Mouse (Mus musculus) embryonic fibroblast, embryonic 13.5 days (primary cell): ENCODE results near the gene 9430007A20Rik. TPM values are rescaled to one million over a fixed set of nuclear protein-coding genes. Genes with fewer than 3 reads are reported as not detected.
"Not testable (repeated sequence)": the region's sequence is repeated elsewhere in the genome, so short reads cannot be mapped to it uniquely, and the experiment has no call there.

Source experiments
- H3K27ac ChIP-seq: 2 replicates; pipeline ENCODE4 v1.5.1; 2012; ENCODE audit warnings: low read length, control low read depth, inconsistent platforms; ENCODE audit not compliant: insufficient read depth
- H3K4me1 ChIP-seq: 2 replicates; pipeline ENCODE4 v1.6.1; 2011; ENCODE audit warnings: low read length; ENCODE audit not compliant: control insufficient read depth, insufficient read depth
- H3K4me3 ChIP-seq: 2 replicates; pipeline ENCODE4 v1.5.1; 2011; ENCODE audit warnings: mild to moderate bottlenecking, control low read depth, low read length; ENCODE audit not compliant: insufficient read depth
- CTCF ChIP-seq: IDR thresholded peaks from 2 replicates; pipeline ENCODE4 v1.5.1; 2011; ENCODE audit warnings: mild to moderate bottlenecking, control low read depth, low read length, moderate library complexity, borderline replicate concordance; ENCODE audit not compliant: insufficient read depth
- POLR2A ChIP-seq: IDR thresholded peaks from 2 replicates; pipeline ENCODE4 v1.6.1; 2011; ENCODE audit warnings: low read depth, mild to moderate bottlenecking, control low read depth, low read length, moderate library complexity
- polyA plus RNA-seq: library from polyadenylated mRNA; stranded (reverse); fragments of >200 nt; gene quantifications from 2 replicates; pipeline ENCODE4 v1.2.4, GENCODE M21; 2011; ENCODE audit warnings: low read depth; ENCODE audit not compliant: missing spikeins, insufficient read length

The 9430007A20Rik gene
- not detected in 2 replicates for polyA plus RNA-seq

DNA sequence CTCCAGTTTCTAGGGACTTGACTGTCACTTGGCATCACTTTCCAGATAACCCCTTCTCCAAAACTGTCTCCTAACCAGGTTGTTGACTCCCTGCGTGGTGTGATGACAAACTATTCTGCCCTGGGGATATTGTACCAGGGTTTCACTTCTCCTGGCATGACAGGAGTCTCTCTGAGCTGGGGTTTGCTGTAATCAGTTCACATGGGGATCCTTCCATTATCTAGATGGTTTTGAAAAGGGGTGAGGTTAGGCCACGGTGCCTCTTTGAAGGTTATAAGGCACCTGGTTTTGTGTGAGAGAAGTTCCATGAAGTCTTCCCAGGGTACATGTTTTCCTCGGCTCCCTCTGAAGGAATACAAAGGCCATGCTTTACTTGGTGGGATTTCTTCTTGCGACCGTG is at the start of gene 9430007A20Rik:
9430007A20Rik (plus strand) TSS at position 301 of the 400 bp plus-strand sequence.
- no peak for TF ChIP-seq POLR2A
- TF ChIP-seq CTCF: no peak

DNA sequence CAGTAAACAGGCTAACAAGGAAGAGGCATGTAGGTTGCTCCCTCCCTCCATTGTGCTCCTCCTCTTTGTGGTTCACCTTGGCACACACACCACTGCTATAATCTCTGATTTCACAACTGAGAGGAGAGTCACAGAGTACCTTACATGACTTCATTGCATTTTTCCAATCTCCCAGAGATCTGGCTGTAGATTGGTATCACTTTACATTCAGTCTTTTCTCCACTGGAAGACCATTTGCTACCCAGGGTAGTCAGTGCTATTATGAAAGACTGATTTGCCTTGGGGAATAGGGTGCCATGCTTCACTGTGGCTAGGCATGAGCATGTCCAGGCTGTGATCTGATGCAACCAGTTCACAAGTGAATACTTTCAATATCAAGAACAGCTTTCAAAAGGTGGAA is 26.3 kb upstream of the 9430007A20Rik start:
- H3K27ac ChIP-seq: no peak overlapping the region

More for the DNA sequence above, at the start of gene 9430007A20Rik:
- Histone ChIP-seq H3K4me1 (no peaks in the 10 kb centered on the region), H3K27ac (no peak within 1 kb of the TSS), H3K4me3 (no peak within 1 kb of the TSS)

DNA sequence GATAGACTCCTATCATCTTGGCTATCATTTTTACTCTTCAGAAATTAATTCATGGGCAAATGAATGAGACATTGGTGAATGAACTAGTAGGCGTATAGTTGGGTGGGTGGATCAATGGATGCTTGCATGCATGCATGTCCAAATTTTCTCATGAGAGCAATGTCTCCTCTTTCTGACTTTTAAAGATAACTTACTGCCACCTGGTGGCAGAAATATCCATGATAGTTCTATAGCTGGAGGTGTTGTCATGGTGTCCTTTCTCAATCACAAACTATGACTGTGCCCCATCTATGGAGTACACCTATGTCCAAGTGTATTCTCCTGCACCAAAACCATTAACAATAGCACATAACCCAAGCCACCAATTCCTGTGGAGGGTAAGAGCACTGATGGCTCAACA is 13.1 kb upstream of the 9430007A20Rik start:
- H3K4me1 ChIP-seq: no peaks in the 10 kb centered on the region
- no peak overlapping the region for H3K4me3 ChIP-seq
- no peak overlapping the region for H3K27ac ChIP-seq
- TF ChIP-seq CTCF (no peak), POLR2A (no peak)

More for the DNA sequence above, 26.3 kb upstream of the 9430007A20Rik start:
- Histone ChIP-seq H3K4me1 (no peaks in the 10 kb centered on the region), H3K4me3 (no peak overlapping the region)
- TF ChIP-seq CTCF (no peak), POLR2A (no peak)

DNA sequence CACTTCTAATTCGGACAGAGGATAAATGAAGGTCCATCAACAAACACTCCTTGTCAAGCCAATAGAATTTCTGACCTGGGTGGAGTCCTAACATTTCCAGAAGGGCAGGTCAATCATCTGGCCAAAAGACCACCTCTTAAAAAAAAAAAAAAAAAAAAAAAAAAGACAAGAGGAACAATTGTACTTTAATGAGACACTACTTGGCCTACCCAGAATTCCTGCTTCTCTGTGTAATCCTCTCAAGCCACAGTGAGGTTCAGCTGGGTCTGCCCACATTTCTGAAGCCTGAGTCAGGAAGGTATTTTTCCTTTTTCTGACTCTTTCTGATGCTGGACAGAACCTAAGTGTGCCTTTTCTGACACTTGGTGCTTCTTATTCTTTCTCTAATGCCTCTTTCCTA is 25.1 kb downstream of the 9430007A20Rik start:
- Histone ChIP-seq H3K4me3 (no peak overlapping the region), H3K4me1 (no peaks in the 10 kb centered on the region), H3K27ac (no peak overlapping the region)
- no peak for TF ChIP-seq CTCF
- no peak for TF ChIP-seq POLR2A

DNA sequence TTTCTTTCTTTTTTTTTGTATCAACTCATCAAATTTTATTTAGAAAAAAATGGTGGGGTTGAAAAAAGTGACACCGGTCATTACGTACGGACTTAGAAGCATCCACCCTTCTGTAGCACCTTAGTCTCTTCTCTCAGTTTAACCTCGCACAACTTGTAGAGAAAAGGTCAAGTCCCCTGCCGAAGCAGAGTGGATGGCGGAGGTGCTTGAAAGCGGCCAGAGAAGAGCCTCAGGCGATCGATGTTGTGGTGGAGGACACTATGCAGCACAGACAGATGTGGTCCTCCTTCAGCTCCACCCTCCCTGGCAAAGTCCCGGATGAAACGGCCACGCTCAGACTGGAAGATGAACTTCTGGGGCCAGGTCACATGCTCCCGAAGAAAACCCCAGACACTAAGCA is 25.7 kb downstream of the 9430007A20Rik start:
- not testable (repeated sequence) for H3K27ac ChIP-seq, H3K4me1 ChIP-seq, H3K4me3 ChIP-seq

DNA sequence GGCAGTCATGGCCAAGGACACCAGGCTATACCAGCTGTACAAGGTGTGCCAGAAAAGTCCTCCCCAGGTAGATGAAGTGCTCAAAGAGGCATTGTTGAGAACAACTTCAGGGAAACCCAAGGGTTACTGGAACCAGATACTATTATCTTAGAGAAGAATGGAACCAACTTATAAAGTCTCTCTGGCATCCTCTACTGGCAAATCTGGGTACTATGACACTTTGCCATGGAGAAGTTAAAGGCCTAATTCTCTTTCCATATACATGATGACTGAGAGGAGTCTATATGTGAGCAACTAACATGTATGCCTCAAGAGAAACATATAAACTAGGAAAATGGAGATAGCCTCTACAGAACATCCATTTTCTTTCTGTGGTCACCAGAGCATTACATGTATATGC is 31.5 kb downstream of the 9430007A20Rik start:
- no peaks in the 10 kb centered on the region for H3K4me1 ChIP-seq
- no peak overlapping the region for H3K27ac ChIP-seq
- H3K4me3 ChIP-seq: no peak overlapping the region
- TF ChIP-seq CTCF: no peak
- no peak for TF ChIP-seq POLR2A

DNA sequence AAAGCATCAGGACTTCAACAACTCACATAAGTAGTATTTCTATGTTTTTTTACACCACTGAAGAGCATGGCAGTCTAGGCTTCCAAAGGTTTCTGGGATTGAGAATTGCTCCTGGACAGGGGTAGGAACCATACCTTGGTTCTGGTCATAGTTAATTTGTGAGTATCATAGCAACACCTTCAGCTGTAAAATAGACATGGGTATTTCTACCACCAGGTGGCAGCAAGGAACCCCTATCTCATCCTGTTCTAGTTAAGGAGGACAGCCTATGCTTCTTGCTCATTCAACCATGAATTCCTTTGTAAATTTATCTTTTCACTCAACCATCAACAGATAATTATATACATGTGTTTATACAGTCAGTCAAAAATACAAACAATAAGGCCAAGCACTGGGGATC is 40.2 kb downstream of the 9430007A20Rik start:
- Histone ChIP-seq H3K4me1 (no peaks in the 10 kb centered on the region), H3K27ac (no peak overlapping the region), H3K4me3 (no peak overlapping the region)
- TF ChIP-seq POLR2A: no peak
- no peak for TF ChIP-seq CTCF

DNA sequence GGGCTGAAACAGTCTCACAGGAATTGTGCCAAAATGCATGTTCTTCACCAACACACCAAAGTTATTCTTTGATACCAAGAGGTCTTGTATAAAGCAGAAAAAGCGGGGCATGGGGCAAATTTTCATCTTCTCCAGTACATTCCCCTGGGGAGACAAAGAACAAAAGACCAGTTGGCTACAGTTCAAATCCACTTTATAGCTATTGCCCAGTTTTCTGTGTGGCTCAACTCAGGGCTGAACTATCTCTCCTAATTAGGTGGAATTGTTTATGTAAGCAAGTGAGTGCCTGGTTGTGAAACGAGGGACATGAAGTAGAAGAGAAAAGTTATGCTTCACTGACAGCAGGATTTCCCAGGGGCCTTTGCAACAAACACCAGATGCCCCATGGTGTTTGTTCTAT is 41.6 kb downstream of the 9430007A20Rik start:
- H3K27ac ChIP-seq: no peak overlapping the region
- TF ChIP-seq CTCF (no peak), POLR2A (no peak)

DNA sequence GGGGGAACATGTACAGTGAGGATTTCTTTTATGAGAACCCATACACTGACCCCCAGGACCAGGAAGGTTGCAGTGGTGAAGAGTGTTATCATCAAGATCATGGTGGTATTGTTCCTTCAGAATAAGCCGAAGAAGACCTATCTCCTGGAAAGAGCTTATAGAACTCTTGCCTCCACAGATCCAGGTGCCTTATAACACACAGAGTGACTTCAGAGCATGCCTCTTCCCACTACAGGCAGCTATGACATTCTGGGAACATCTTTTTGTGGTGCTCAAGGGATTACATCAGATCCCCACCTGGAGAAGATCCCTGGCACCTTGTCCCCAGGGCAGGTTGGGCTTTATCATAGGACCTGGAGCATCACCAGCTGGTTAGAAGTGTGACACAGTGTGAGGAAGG is 45.4 kb downstream of the 9430007A20Rik start, which contains the start of gene Gm13124:
Gm13124 (minus strand) TSS at position 101 of the 400 bp plus-strand sequence.
- H3K4me3 ChIP-seq: no peak within 1 kb of the TSS
- H3K27ac ChIP-seq: no peak within 1 kb of the TSS
- TF ChIP-seq POLR2A (no peak), CTCF (no peak)
- H3K4me1 ChIP-seq: no peaks in the 10 kb centered on the region

More for the DNA sequence above, 41.6 kb downstream of the 9430007A20Rik start:
- no peak overlapping the region for H3K4me3 ChIP-seq
- no peaks in the 10 kb centered on the region for H3K4me1 ChIP-seq

DNA sequence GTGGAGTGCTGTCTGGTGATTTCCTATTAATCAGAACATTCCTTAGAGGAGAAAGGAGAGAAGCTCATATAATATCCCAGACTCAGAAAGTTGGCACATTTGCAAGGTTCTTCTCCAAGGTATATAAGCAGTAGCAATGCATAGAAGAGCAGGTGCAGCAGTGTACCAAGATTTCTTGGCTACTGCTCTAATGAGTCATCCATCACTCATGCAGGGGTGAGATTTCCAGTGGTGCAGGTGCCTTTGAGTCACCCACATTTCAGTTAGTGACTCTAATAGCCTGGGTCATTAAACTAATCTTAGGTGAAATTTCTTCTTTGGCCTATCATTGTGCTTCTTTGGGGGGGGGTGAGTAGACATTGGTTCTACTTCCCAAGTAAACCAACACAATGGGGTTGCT is 48.1 kb downstream of the 9430007A20Rik start:
- TF ChIP-seq POLR2A: no peak
- TF ChIP-seq CTCF: no peak
- Histone ChIP-seq H3K4me1 (no peaks in the 10 kb centered on the region), H3K27ac (no peak overlapping the region), H3K4me3 (no peak overlapping the region)

Other genes with a start within 250 kb of the 9430007A20Rik start
- gene Pramel5, start 239.3 kb upstream of the 9430007A20Rik start, polyA plus RNA-seq: not detected in 2 replicates
- gene Gm13128, start 189.6 kb upstream of the 9430007A20Rik start, polyA plus RNA-seq: not detected in 2 replicates
- gene Gm13119, start 161.9 kb upstream of the 9430007A20Rik start, polyA plus RNA-seq: not detected in 2 replicates
- not detected in 2 replicates for gene Pramef20, start 141.9 kb upstream of the 9430007A20Rik start, polyA plus RNA-seq
- gene Pramef12, start 111.4 kb upstream of the 9430007A20Rik start, polyA plus RNA-seq: not detected in 2 replicates
- not detected in 2 replicates for gene 1700012P22Rik, start 81.0 kb upstream of the 9430007A20Rik start, polyA plus RNA-seq
- not detected in 2 replicates for gene Gm9944, start 66.5 kb upstream of the 9430007A20Rik start, polyA plus RNA-seq
- not detected in 2 replicates for gene Aadacl3, start 56.1 kb upstream of the 9430007A20Rik start, polyA plus RNA-seq
- gene Gm13124, start 45.3 kb downstream of the 9430007A20Rik start, polyA plus RNA-seq: not detected in 2 replicates
- gene Aadacl4, start 93.9 kb downstream of the 9430007A20Rik start, polyA plus RNA-seq: not detected in 2 replicates
- not detected in 2 replicates for gene Gm436, start 166.5 kb downstream of the 9430007A20Rik start, polyA plus RNA-seq
- not detected in 2 replicates for gene Gm13178, start 201.6 kb downstream of the 9430007A20Rik start, polyA plus RNA-seq